ENCODE assay signal across 21 mouse cellular contexts in genomic region chr7:7674032-7674431, GRCm38 (mm10). TPM values are rescaled to one million over a fixed set of nuclear protein-coding genes. Genes with fewer than 3 reads are reported as not detected.
A peak's percentile ranks its signal among the peaks of the same experiment; 100 is the strongest.
DNase-seq lines count a peak whose midpoint lies in the region; ATAC-seq and TF ChIP-seq lines count a peak whose summit lies in the region.
"Not testable (repeated sequence)": the region's sequence is repeated elsewhere in the genome, so short reads cannot be mapped to it uniquely, and the experiment has no call there.
"Had no signal": no experiment of that assay in that cellular context is flagged by ENCODE, and none has a peak within 500 bp of the region (broad histone marks: within the 10 kb centered on the region; RNA-seq: fewer than 3 reads in every experiment).

No protein-coding gene starts in this region.

- not testable (repeated sequence) for H3K4me2 ChIP-seq in liver, embryonic 11.5 days; midbrain, embryonic 11.5 days

- H3K9me3 ChIP-seq in liver, embryonic 11.5 days (ENCODE audit: control insufficient read depth, low read length); midbrain, embryonic 11.5 days (ENCODE audit: control insufficient read depth, low read length): not testable (repeated sequence)

- not testable (repeated sequence) for H3K27ac ChIP-seq in gastrocnemius, adult 2 months; liver, embryonic 11.5 days (ENCODE audit: low read depth, low read length); midbrain, embryonic 11.5 days (ENCODE audit: low read depth, low read length)

- not testable (repeated sequence) for TF ChIP-seq CTCF in gastrocnemius, adult 2 months (IDR thresholded peaks at IDR 0.05)

- H3K36me3 ChIP-seq in liver, embryonic 11.5 days (ENCODE audit: control insufficient read depth, insufficient read depth, low read length); midbrain, embryonic 11.5 days (ENCODE audit: control insufficient read depth, insufficient read depth, low read length): not testable (repeated sequence)

- ATAC-seq in liver, embryonic 11.5 days (replicated peaks; ENCODE audit: low FRiP score); midbrain, embryonic 11.5 days (ENCODE audit: low FRiP score): not testable (repeated sequence)

- H3K4me1 ChIP-seq in liver, embryonic 11.5 days (replicated peaks; ENCODE audit: control insufficient read depth, insufficient read depth, low read length); midbrain, embryonic 11.5 days (ENCODE audit: control insufficient read depth, insufficient read depth, low read length): not testable (repeated sequence)

- intact Hi-C loops in gastrocnemius, adult 2 months (cut with DNase I): not testable (repeated sequence)

- not testable (repeated sequence) for H3K27me3 ChIP-seq in liver, embryonic 11.5 days (replicated peaks; ENCODE audit: control insufficient read depth, insufficient read depth, low read length); midbrain, embryonic 11.5 days (ENCODE audit: control insufficient read depth, insufficient read depth, low read length)

- 74% methylated on average over 2 of the region's 2 CpGs for WGBS in liver, embryonic 11.5 days
- 87% methylated on average over 2 of the region's 2 CpGs for WGBS in midbrain, embryonic 11.5 days

- not testable (repeated sequence) for H3K4me3 ChIP-seq in gastrocnemius, adult 2 months; liver, embryonic 11.5 days (ENCODE audit: low read depth, low read length); midbrain, embryonic 11.5 days (ENCODE audit: low read depth, low read length)

- DNase-seq in gastrocnemius, adult 2 months: peak; percentile 9
- peak; percentile 79 for DNase-seq in heart, adult 11 months
- peak; percentile 8 for DNase-seq in liver, embryonic 11.5 days (ENCODE audit: low spot score)
- peak; percentile 17 for DNase-seq in midbrain, embryonic 11.5 days (ENCODE audit: low spot score, missing footprints)

- not testable (repeated sequence) for H3K9ac ChIP-seq in liver, embryonic 11.5 days (ENCODE audit: low read depth, low read length); midbrain, embryonic 11.5 days (ENCODE audit: low read length)

RNA-seq across cellular contexts. Expression of gene Vmn2r34, which starts 15.3 kb away (rescaled TPM):
- not detected for total RNA-seq in gastrocnemius, adult 2 months (2021)
- not detected in 2 replicates for polyA plus RNA-seq in liver, embryonic 11.5 days (2014; fragmentation: Nextera tagmentation; extraction: Ambion mirVana)
- not detected in 2 replicates for polyA plus RNA-seq in midbrain, embryonic 11.5 days (2014; fragmentation: Nextera tagmentation; extraction: Ambion mirVana)
- total RNA-seq: adrenal gland, adult 2 months; adrenal gland, postnatal 10 days; adrenal gland, postnatal 25 days; adrenal gland, postnatal 4 days; common myeloid progenitor, adult 5-6 weeks; ES-E14; forebrain, postnatal 0 days; MEL had no signal
- polyA plus RNA-seq: adrenal gland, adult 2 months; brain, embryonic 14.5 days; C2C12; embryonic facial prominence, embryonic 11.5 days; embryonic facial prominence, embryonic 13.5 days; embryonic facial prominence, embryonic 15.5 days; erythroblast, embryonic 14.5 days; forebrain, embryonic 10.5 days; forebrain, embryonic 13.5 days; forebrain, embryonic 15.5 days; forebrain, postnatal 0 days had no signal

Comparison
In these comparisons a context has a peak if more than half of its experiments do, and no peak if none do; other contexts are left out.
1. DNase-seq: peak in every context shown above with its lines; median percentile 79 in heart, adult 11 months; 17 in midbrain, embryonic 11.5 days; 9 in gastrocnemius, adult 2 months; 8 in liver, embryonic 11.5 days.